Mouse (Mus musculus) MEL (cell line): ENCODE data around the gene Slc16a9. TPM values are rescaled to one million over a fixed set of nuclear protein-coding genes. Genes with fewer than 3 reads are reported as not detected.

ENCODE experiments used
- DNase-seq: peaks from one replicate; pipeline ENCODE4 v3.0.0; 2011; ENCODE audit warnings: low read depth, low spot score
- H3K27ac ChIP-seq: 2 replicates; pipeline ENCODE4 v1.5.1; 2012; ENCODE audit warnings: low read depth, mild to moderate bottlenecking, control low read depth, low read length, moderate library complexity; ENCODE audit not compliant: control insufficient read depth
- H3K27me3 ChIP-seq, 2 experiments: fragments of 150-350 bp in 1 of 2; sonication (generic) in 1 of 2; 2 replicates each; pipeline ENCODE4 v1.6.1; 2012; ENCODE audit warnings: low read length in 2 of 2, mild to moderate bottlenecking in 2 of 2, improper control_type of control experiment in 1 of 2, moderate library complexity in 1 of 2; ENCODE audit not compliant: insufficient read depth in 2 of 2, control insufficient read depth in 1 of 2
- H3K36me3 ChIP-seq, 2 experiments: 2 replicates each; pipeline ENCODE4 v1.6.1; 2012 to 2014; ENCODE audit warnings: low read length in 2 of 2, improper control_type of control experiment in 1 of 2, inconsistent platforms in 1 of 2, mild to moderate bottlenecking in 1 of 2; ENCODE audit not compliant: insufficient read depth in 2 of 2, control insufficient read depth in 1 of 2
- H3K4me1 ChIP-seq, 2 experiments: fragments of 150-350 bp in 1 of 2; sonication (generic) in 1 of 2; 2 replicates each; pipeline ENCODE4 v1.6.1; 2012; ENCODE audit warnings: low read length in 2 of 2, improper control_type of control experiment in 1 of 2, mild to moderate bottlenecking in 1 of 2; ENCODE audit not compliant: insufficient read depth in 2 of 2, control insufficient read depth in 1 of 2
- H3K4me3 ChIP-seq, 2 experiments: fragments of 150-350 bp in 1 of 2; sonication (generic) in 1 of 2; 2 replicates each; pipeline ENCODE4 v1.5.1; 2012; ENCODE audit warnings: low read depth in 2 of 2, low read length in 2 of 2, mild to moderate bottlenecking in 2 of 2, moderate library complexity in 2 of 2, control low read depth in 1 of 2, improper control_type of control experiment in 1 of 2; ENCODE audit not compliant: control insufficient read depth in 1 of 2, insufficient read depth in 1 of 2
- H3K79me2 ChIP-seq: 2 replicates; pipeline ENCODE4 v1.6.1; 2012; ENCODE audit warnings: mild to moderate bottlenecking, low read length, moderate library complexity; ENCODE audit not compliant: control insufficient read depth, poor library complexity, insufficient read depth
- H3K9ac ChIP-seq: 2 replicates; pipeline ENCODE4 v1.6.1; 2012; ENCODE audit warnings: low read depth, mild to moderate bottlenecking, control low read depth, low read length, moderate library complexity; ENCODE audit not compliant: control insufficient read depth, poor library complexity, severe bottlenecking
- H3K9me3 ChIP-seq: fragments of 150-350 bp; sonication (generic); replicated peaks from 2 replicates; pipeline ENCODE4 v1.6.1; 2012; ENCODE audit warnings: mild to moderate bottlenecking, low read length, improper control_type of control experiment, moderate library complexity; ENCODE audit not compliant: insufficient read depth
- CTCF ChIP-seq, 3 experiments: IDR thresholded peaks in 2 of 3; conservative IDR thresholded peaks in 1 of 3; 2 replicates each; pipeline ENCODE4 v1.5.1; 2011 to 2012; ENCODE audit warnings: low read length in 3 of 3, low read depth in 2 of 3, mild to moderate bottlenecking in 2 of 3, improper control_type of control experiment in 1 of 3, inconsistent platforms in 1 of 3, mixed read lengths in 1 of 3, moderate library complexity in 1 of 3; ENCODE audit not compliant: control insufficient read depth in 1 of 3, insufficient read depth in 1 of 3, poor library complexity in 1 of 3, severe bottlenecking in 1 of 3
- EP300 ChIP-seq, 2 experiments: IDR thresholded peaks; 2 replicates each; pipeline ENCODE4 v1.6.1; 2011; ENCODE audit warnings: improper control_type of control experiment in 2 of 2, low read length in 2 of 2, low read depth in 1 of 2, mild to moderate bottlenecking in 1 of 2
- ETS1 ChIP-seq: IDR thresholded peaks from 2 replicates; pipeline ENCODE4 v1.6.1; 2012; ENCODE audit warnings: low read depth, mild to moderate bottlenecking, inconsistent platforms, low read length, improper control_type of control experiment, moderate library complexity
- GATA1 ChIP-seq: IDR thresholded peaks from 2 replicates; pipeline ENCODE4 v1.6.1; 2011; ENCODE audit warnings: low read depth, low read length, improper control_type of control experiment
- HCFC1 ChIP-seq: IDR thresholded peaks from 2 replicates; pipeline ENCODE4 v1.6.1; 2012; ENCODE audit warnings: low read depth, mild to moderate bottlenecking, inconsistent platforms, low read length, improper control_type of control experiment, moderate library complexity
- JUND ChIP-seq: IDR thresholded peaks from 2 replicates; pipeline ENCODE4 v1.6.1; 2011; ENCODE audit warnings: low read depth, mild to moderate bottlenecking, improper control_type of control experiment, low read length
- MEF2A ChIP-seq: IDR thresholded peaks from 2 replicates; pipeline ENCODE4 v1.6.1; 2014; ENCODE audit warnings: low read depth, mild to moderate bottlenecking, inconsistent platforms, low read length, improper control_type of control experiment; ENCODE audit not compliant: poor library complexity, insufficient replicate concordance, severe bottlenecking; ENCODE audit errors: extremely low read depth
- NELFE ChIP-seq: IDR thresholded peaks from 2 replicates; pipeline ENCODE4 v1.6.1; 2011; ENCODE audit warnings: low read depth, low read length, improper control_type of control experiment
- RAD21 ChIP-seq: IDR thresholded peaks from 2 replicates; pipeline ENCODE4 v1.6.1; 2011; ENCODE audit warnings: mild to moderate bottlenecking, low read depth, low read length, improper control_type of control experiment
- TAL1 ChIP-seq: IDR thresholded peaks from 2 replicates; pipeline ENCODE4 v1.6.1; 2012; ENCODE audit warnings: mild to moderate bottlenecking, inconsistent platforms, low read length, moderate library complexity, mixed read lengths
- UBTF ChIP-seq: IDR thresholded peaks from 2 replicates; pipeline ENCODE4 v1.6.1; 2012; ENCODE audit warnings: low read depth, mild to moderate bottlenecking, inconsistent platforms, low read length, improper control_type of control experiment, moderate library complexity, borderline replicate concordance; ENCODE audit not compliant: insufficient read depth
- USF1 ChIP-seq: IDR thresholded peaks from 2 replicates; pipeline ENCODE4 v1.6.1; 2014; ENCODE audit warnings: low read depth, mild to moderate bottlenecking, inconsistent platforms, low read length, improper control_type of control experiment, moderate library complexity
- ZC3H11A ChIP-seq: IDR thresholded peaks from 2 replicates; pipeline ENCODE4 v1.6.1; 2012; ENCODE audit warnings: low read depth, mild to moderate bottlenecking, inconsistent platforms, low read length, improper control_type of control experiment
- ZNF384 ChIP-seq: IDR thresholded peaks from 2 replicates; pipeline ENCODE4 v1.6.1; 2012; ENCODE audit warnings: low read depth, mild to moderate bottlenecking, inconsistent platforms, low read length, improper control_type of control experiment
- polyA plus RNA-seq, 2 experiments: library from polyadenylated mRNA; stranded (reverse) in 1 of 2; unstranded in 1 of 2; fragments of >175 nt in 1 of 2; fragments of >200 nt in 1 of 2; gene quantifications; 2 replicates each; pipeline versions ENCODE4 v1.2.1 to v1.2.4; 2012; ENCODE audit warnings: low replicate concordance in 2 of 2, low read depth in 1 of 2; ENCODE audit not compliant: insufficient read length in 2 of 2, insufficient read depth in 1 of 2, missing spikeins in 1 of 2
- total RNA-seq: library from RNA; depleted of rRNA; stranded (reverse); fragments of 300-350 nt; gene quantifications from 2 replicates; pipeline ENCODE4 v1.2.3, GENCODE M21; 2012

Slc16a9 gene
- total and polyA plus RNA-seq, 3 experiments, result not detected

GRCm38 (mm10) chr10:70266501-70266900 lies 21.6 kb downstream of the Slc16a9 start:
- DNase-seq, result no peak
- Histone ChIP-seq H3K27ac (no peak overlapping the region), H3K4me3 (no peak overlapping the region), H3K36me3 (no peaks in the 10 kb centered on the region), H3K9me3 (no peaks in the 10 kb centered on the region), H3K4me1 (no peaks in the 10 kb centered on the region), H3K9ac (no peak overlapping the region), H3K79me2 (no peaks in the 10 kb centered on the region), H3K27me3 (no peaks in the 10 kb centered on the region)
- TF ChIP-seq ETS1, result no peak
- no peak for TF ChIP-seq ZC3H11A
- no peak for TF ChIP-seq TAL1
- TF ChIP-seq NELFE, result no peak
- TF ChIP-seq MEF2A, result no peak

GRCm38 (mm10) chr10:70268581-70269446 lies 23.9 kb downstream of the Slc16a9 start:
- Histone ChIP-seq H3K79me2 (no peaks in the 10 kb centered on the region), H3K9me3 (no peaks in the 10 kb centered on the region), H3K27me3 (no peaks in the 10 kb centered on the region), H3K27ac (no peak overlapping the region), H3K36me3 (no peaks in the 10 kb centered on the region), H3K4me1 (no peaks in the 10 kb centered on the region), H3K4me3 (no peak overlapping the region), H3K9ac (no peak overlapping the region)
- DNase-seq, result no peak
- no peak for TF ChIP-seq UBTF
- TF ChIP-seq RAD21, result no peak
- TF ChIP-seq ZNF384, result no peak
- no peak for TF ChIP-seq CTCF (IDR thresholded peaks at IDR 0.05 in 2 of 3, conservative IDR thresholded peaks at IDR 0.05 in 1 of 3; ENCODE audit: control insufficient read depth in 1 of 3, insufficient read depth in 1 of 3, low read depth in 2 of 3, low read length in 3 of 3, poor library complexity in 1 of 3, severe bottlenecking in 1 of 3)
- TF ChIP-seq GATA1, result no peak
- TF ChIP-seq ZC3H11A, result no peak
- TF ChIP-seq USF1, result no peak
- no peak for TF ChIP-seq EP300 (IDR thresholded peaks at IDR 0.05; ENCODE audit: low read depth in 1 of 2, low read length in 2 of 2)
- TF ChIP-seq HCFC1, result no peak
- TF ChIP-seq JUND, result no peak
